Mouse (Mus musculus): ENCODE data around the gene Gjb5. TPM values are rescaled to one million over a fixed set of nuclear protein-coding genes. Genes with fewer than 3 reads are reported as not detected.

The Gjb5 gene
- 0.41 and 0.60 TPM in 2 replicates for polyA plus RNA-seq (2015; fragmentation: Nextera tagmentation; extraction: Ambion mirVana)

DNA sequence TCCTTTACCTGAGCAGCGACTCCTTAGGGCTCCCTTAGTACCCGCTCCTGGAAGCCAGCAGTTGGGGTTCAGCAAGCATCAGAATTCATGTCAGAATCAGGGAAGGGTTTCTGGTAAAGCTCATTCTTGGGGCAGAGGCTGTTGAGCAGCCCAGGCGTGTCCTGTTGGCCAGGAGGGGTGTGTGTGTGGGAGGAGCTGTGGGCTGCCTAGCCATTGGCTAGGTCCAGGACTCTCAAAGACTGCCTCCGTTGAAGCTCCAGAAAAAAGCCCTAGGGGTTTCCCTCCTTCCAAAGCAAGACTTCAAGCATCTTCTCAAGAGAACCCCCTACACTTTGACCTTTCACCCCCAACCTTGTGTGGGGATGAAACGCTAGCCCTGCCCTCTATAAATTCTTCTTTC is at the start of gene Gjb5:
Gjb5 (minus strand) TSS at position 164 of the 400 bp plus-strand sequence.
- Histone ChIP-seq H3K9me3 (replicated peaks; ENCODE audit: control insufficient read depth, low read length) (no peaks in the 10 kb centered on the region), H3K9ac (ENCODE audit: low read length) (no peak within 1 kb of the TSS), H3K27ac (ENCODE audit: low read length) (no peak within 1 kb of the TSS), H3K27me3 (ENCODE audit: control insufficient read depth, insufficient read depth, low read length) (no peaks in the 10 kb centered on the region), H3K4me3 (ENCODE audit: low read length) (no peak within 1 kb of the TSS), H3K36me3 (ENCODE audit: control insufficient read depth, insufficient read depth) (no peaks in the 10 kb centered on the region), H3K4me2 (ENCODE audit: low read depth, low read length) (no peak within 1 kb of the TSS), H3K4me1 (ENCODE audit: control insufficient read depth, insufficient read depth, low read length) (peaks cover 14% of the 10 kb centered on the region)
- no peak for ATAC-seq (replicated peaks; ENCODE audit: extremely low read depth, insufficient read depth, low FRiP score)
- 26% methylated on average over 5 of the region's 5 CpGs for WGBS

DNA sequence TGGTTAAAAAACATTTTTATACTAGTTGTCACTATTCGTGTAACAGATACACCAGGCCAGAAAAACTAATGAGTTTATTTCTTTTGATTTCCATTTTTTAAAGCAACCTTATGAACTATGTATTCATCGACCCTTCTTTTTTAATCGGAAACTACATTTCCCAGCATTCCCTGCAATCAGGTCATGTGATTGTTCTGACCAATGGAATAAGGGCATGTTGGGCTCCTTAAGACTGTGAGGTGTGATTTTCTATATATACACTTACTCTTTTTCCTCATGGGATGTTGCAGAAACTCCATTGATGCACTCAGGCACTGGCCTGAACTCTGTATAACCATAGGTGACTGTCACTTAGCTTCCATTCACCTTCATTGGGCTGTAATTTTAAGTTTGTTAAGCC is 44.6 kb upstream of the Gjb5 start:
- H3K4me3 ChIP-seq (ENCODE audit: low read length), result no peak overlapping the region
- no peak for ATAC-seq (replicated peaks; ENCODE audit: extremely low read depth, insufficient read depth, low FRiP score)
- H3K36me3 ChIP-seq (ENCODE audit: control insufficient read depth, insufficient read depth), result no peaks in the 10 kb centered on the region
- no peak overlapping the region for H3K9ac ChIP-seq (ENCODE audit: low read length)
- H3K27ac ChIP-seq (ENCODE audit: low read length), result no peak overlapping the region
- H3K4me2 ChIP-seq (ENCODE audit: low read depth, low read length), result no peak overlapping the region
- no peaks in the 10 kb centered on the region for H3K4me1 ChIP-seq (ENCODE audit: control insufficient read depth, insufficient read depth, low read length)
- WGBS, result 51% methylated on average over 3 of the region's 3 CpGs
- H3K9me3 ChIP-seq (replicated peaks; ENCODE audit: control insufficient read depth, low read length), result no peaks in the 10 kb centered on the region
- H3K27me3 ChIP-seq (ENCODE audit: control insufficient read depth, insufficient read depth, low read length), result no peaks in the 10 kb centered on the region

DNA sequence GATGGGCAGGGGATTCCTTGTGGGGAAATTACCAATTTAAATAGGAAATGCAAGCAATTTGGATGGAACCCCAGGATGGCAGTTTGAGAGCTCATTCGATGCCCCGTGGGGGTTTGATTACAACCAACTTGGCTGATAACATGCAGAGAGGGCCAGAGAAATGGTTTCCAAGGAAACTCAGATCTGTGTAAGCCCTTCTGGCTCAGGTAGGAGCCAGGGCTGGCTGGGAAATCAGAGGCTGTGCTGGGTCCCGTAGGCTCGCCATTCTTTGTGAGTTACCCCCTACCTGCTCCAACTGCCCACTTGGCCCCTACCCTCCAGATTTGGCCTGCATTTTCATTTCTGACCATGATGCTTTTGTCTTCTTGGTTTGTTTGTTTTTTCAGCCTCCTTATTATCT is 44.2 kb upstream of the Gjb5 start:
- no peak overlapping the region for H3K27ac ChIP-seq (ENCODE audit: low read length)
- no peak overlapping the region for H3K4me3 ChIP-seq (ENCODE audit: low read length)
- no peak for ATAC-seq (replicated peaks; ENCODE audit: extremely low read depth, insufficient read depth, low FRiP score)
- H3K9ac ChIP-seq (ENCODE audit: low read length), result no peak overlapping the region
- H3K4me2 ChIP-seq (ENCODE audit: low read depth, low read length), result no peak overlapping the region
- no peaks in the 10 kb centered on the region for H3K27me3 ChIP-seq (ENCODE audit: control insufficient read depth, insufficient read depth, low read length)
- WGBS, result 77% methylated on average over 4 of the region's 4 CpGs
- H3K9me3 ChIP-seq (replicated peaks; ENCODE audit: control insufficient read depth, low read length), result no peaks in the 10 kb centered on the region
- no peaks in the 10 kb centered on the region for H3K4me1 ChIP-seq (ENCODE audit: control insufficient read depth, insufficient read depth, low read length)
- no peaks in the 10 kb centered on the region for H3K36me3 ChIP-seq (ENCODE audit: control insufficient read depth, insufficient read depth)

DNA sequence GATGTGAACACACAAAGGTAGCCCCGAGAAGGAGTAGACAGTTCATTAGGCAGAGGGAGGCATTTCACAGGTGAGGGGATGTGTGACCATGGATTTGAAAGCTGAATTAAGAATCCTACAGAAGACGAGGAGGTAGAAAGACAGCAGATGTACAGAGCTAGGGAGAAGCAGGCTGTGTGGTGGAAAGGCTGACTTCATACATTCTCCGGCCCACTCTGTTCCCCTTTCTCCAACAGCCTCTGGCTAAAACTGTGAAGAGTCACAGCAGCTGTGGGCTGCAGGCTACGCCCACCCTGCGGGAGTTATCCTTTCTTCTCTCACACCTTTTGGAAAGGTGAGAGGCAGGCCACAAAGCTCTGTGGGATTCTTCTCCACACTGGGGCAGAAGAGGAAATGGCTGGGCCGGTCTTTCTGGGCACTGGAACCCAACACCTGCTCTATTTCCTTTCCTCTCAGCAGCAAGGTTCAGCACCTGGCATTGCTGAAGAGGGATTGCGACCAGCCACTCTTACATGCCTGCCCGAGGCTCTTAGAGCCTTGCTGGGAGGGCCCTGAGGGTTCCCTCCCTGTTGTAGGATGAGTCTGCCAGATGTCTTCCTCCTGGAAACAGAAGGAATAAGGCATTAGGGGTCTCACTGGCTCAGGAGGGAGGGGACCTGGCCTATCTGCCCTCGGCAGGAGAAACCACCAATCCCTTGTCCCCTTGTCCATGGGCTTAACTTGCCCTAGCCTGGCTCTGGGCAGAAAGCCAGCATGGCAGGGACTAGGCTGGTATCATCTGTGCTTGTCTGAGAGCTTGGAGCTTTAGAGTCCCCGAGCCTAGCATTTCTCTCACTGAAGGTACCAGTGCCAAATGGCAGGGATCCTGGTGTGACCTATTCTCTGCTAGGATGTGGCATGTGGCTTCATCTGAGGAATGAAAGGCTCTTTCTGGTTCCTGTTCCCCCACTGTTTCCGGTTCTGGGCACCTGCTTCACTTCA is 42.5 kb upstream of the Gjb5 start:
- H3K9ac ChIP-seq (ENCODE audit: low read length), result no peak overlapping the region
- no peak overlapping the region for H3K4me2 ChIP-seq (ENCODE audit: low read depth, low read length)
- no peak overlapping the region for H3K4me3 ChIP-seq (ENCODE audit: low read length)
- no peak overlapping the region for H3K27ac ChIP-seq (ENCODE audit: low read length)
- ATAC-seq (replicated peaks; ENCODE audit: extremely low read depth, insufficient read depth, low FRiP score), result no peak; the same call in 1 of the 2 replicates
- H3K4me1 ChIP-seq (ENCODE audit: control insufficient read depth, insufficient read depth, low read length), result no peaks in the 10 kb centered on the region
- no peaks in the 10 kb centered on the region for H3K36me3 ChIP-seq (ENCODE audit: control insufficient read depth, insufficient read depth)
- WGBS, result 37% methylated on average over 11 of the region's 11 CpGs
- H3K27me3 ChIP-seq (ENCODE audit: control insufficient read depth, insufficient read depth, low read length), result no peaks in the 10 kb centered on the region
- no peaks in the 10 kb centered on the region for H3K9me3 ChIP-seq (replicated peaks; ENCODE audit: control insufficient read depth, low read length)

DNA sequence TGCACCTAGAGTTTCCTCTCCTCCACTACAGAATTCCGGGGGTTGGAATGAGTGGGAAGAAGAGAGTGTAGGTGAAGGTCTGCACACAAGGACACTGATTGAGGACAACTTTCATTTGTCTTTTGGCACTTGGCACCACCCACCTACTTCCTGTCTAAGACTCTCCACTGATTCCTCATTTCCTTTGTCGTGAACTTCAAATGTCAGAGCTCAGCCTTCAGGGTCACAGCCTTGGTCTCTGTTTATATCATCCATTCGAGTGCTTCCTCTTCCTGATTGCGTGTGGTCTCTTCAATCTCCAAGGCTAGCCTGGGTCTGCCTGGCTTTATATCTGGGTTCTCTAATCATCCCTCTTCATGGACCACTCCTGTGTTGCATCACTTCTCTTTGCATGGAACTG is 37.6 kb upstream of the Gjb5 start:
- no peak overlapping the region for H3K4me3 ChIP-seq (ENCODE audit: low read length)
- peaks cover 5% of the 10 kb centered on the region; the same call in 1 of the 2 replicates for H3K9me3 ChIP-seq (replicated peaks; ENCODE audit: control insufficient read depth, low read length)
- H3K36me3 ChIP-seq (ENCODE audit: control insufficient read depth, insufficient read depth), result no peaks in the 10 kb centered on the region; the same call in 1 of the 2 replicates
- no peaks in the 10 kb centered on the region for H3K4me1 ChIP-seq (ENCODE audit: control insufficient read depth, insufficient read depth, low read length)
- H3K9ac ChIP-seq (ENCODE audit: low read length), result no peak overlapping the region
- H3K4me2 ChIP-seq (ENCODE audit: low read depth, low read length), result no peak overlapping the region
- no peak overlapping the region for H3K27ac ChIP-seq (ENCODE audit: low read length)
- WGBS, result 51% methylated on average over 4 of the region's 4 CpGs
- no peak for ATAC-seq (replicated peaks; ENCODE audit: extremely low read depth, insufficient read depth, low FRiP score)
- H3K27me3 ChIP-seq (ENCODE audit: control insufficient read depth, insufficient read depth, low read length), result no peaks in the 10 kb centered on the region

DNA sequence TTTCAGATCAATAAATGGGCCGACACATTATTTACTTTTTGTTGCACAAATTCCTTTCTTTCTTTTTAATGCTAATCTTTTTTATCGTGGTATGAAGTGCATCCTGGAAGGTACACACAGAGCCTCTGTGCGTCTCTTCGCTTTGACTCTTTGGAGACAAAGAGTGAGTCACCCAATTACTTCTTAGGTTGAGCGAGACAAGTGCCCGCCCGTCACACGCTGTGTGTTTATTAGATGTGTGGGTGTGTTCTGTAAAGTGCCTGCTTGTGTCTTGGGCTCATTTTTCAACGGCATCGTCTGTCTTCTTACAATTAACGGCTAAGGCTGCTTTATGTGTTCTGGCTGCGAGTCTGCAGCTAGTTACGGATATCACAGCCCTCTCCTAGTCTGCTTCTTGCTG is 31.7 kb upstream of the Gjb5 start:
- Histone ChIP-seq H3K9me3 (replicated peaks; ENCODE audit: control insufficient read depth, low read length) (peaks cover 5% of the 10 kb centered on the region; the same call in 1 of the 2 replicates), H3K4me2 (ENCODE audit: low read depth, low read length) (no peak overlapping the region), H3K9ac (ENCODE audit: low read length) (no peak overlapping the region), H3K4me1 (ENCODE audit: control insufficient read depth, insufficient read depth, low read length) (no peaks in the 10 kb centered on the region), H3K4me3 (ENCODE audit: low read length) (no peak overlapping the region), H3K27me3 (ENCODE audit: control insufficient read depth, insufficient read depth, low read length) (no peaks in the 10 kb centered on the region), H3K36me3 (ENCODE audit: control insufficient read depth, insufficient read depth) (no peaks in the 10 kb centered on the region; the same call in 1 of the 2 replicates), H3K27ac (ENCODE audit: low read length) (no peak overlapping the region)
- no peak for ATAC-seq (replicated peaks; ENCODE audit: extremely low read depth, insufficient read depth, low FRiP score)
- 63% methylated on average over 13 of the region's 13 CpGs for WGBS

DNA sequence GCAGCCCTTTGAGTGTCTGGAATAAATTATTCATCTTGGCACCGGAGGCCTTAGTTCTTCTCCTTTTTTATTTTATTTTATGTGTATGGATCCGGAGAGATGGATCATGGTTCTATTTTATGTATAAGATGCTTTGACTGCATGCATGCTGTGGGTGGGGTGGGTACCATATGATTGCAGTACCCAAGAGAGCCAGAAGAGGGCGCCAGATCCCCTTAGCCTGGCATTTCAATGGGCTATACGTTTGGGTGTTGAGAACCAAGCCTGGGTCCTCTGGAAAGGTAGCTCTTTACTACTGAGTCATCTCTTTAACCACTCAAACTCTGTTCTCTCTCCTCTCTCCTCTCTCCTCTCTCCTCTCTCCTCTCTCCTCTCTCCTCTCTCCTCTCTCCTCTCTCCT is 19.4 kb upstream of the Gjb5 start:
- H3K4me3 ChIP-seq (ENCODE audit: low read length), result no peak overlapping the region
- H3K27ac ChIP-seq (ENCODE audit: low read length), result no peak overlapping the region
- no peak overlapping the region for H3K4me2 ChIP-seq (ENCODE audit: low read depth, low read length)
- WGBS, result 22% methylated on average over 4 of the region's 4 CpGs
- H3K9me3 ChIP-seq (replicated peaks; ENCODE audit: control insufficient read depth, low read length), result no peaks in the 10 kb centered on the region
- peaks cover 10% of the 10 kb centered on the region for H3K4me1 ChIP-seq (ENCODE audit: control insufficient read depth, insufficient read depth, low read length)
- no peaks in the 10 kb centered on the region for H3K36me3 ChIP-seq (ENCODE audit: control insufficient read depth, insufficient read depth)
- H3K9ac ChIP-seq (ENCODE audit: low read length), result no peak overlapping the region
- H3K27me3 ChIP-seq (ENCODE audit: control insufficient read depth, insufficient read depth, low read length), result no peaks in the 10 kb centered on the region
- ATAC-seq (replicated peaks; ENCODE audit: extremely low read depth, insufficient read depth, low FRiP score), result no peak

DNA sequence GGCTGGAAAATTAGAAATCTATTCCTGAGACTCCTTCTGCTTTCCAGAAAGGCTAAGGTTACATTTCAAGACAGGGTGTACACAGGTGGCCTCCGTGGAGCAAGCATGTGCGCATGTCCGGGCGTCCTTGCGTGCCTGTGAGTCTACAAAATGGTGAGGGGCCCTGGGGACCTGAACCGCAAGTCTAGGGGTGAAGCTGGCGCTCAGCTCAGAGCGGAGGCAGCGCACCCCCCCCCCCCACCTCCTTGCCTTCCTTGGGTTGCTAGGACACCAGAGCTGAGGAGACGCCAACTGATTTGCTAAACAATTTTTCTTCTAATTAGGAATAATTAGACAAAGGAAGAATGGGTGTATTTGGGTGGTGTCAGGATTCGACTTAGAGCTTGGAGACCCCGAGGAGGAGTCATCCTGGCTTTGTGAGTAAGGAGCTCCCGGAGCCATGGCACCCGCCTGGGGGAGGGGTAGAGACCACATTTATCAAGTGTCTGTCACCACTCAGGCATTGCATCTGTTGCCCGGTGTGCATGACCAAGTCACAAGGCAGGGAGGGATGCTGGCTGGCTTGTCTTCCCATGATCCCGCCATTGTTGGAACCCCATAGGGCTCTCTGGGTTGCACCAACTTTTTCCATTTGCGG is 17.7 kb upstream of the Gjb5 start:
- WGBS, result 78% methylated on average over 17 of the region's 17 CpGs
- no peaks in the 10 kb centered on the region for H3K36me3 ChIP-seq (ENCODE audit: control insufficient read depth, insufficient read depth)
- H3K9ac ChIP-seq (ENCODE audit: low read length), result no peak overlapping the region
- no peak for ATAC-seq (replicated peaks; ENCODE audit: extremely low read depth, insufficient read depth, low FRiP score)
- H3K4me1 ChIP-seq (ENCODE audit: control insufficient read depth, insufficient read depth, low read length), result peaks cover 16% of the 10 kb centered on the region
- no peaks in the 10 kb centered on the region for H3K27me3 ChIP-seq (ENCODE audit: control insufficient read depth, insufficient read depth, low read length)
- H3K27ac ChIP-seq (ENCODE audit: low read length), result no peak overlapping the region
- H3K9me3 ChIP-seq (replicated peaks; ENCODE audit: control insufficient read depth, low read length), result no peaks in the 10 kb centered on the region
- H3K4me3 ChIP-seq (ENCODE audit: low read length), result no peak overlapping the region
- H3K4me2 ChIP-seq (ENCODE audit: low read depth, low read length), result no peak overlapping the region

DNA sequence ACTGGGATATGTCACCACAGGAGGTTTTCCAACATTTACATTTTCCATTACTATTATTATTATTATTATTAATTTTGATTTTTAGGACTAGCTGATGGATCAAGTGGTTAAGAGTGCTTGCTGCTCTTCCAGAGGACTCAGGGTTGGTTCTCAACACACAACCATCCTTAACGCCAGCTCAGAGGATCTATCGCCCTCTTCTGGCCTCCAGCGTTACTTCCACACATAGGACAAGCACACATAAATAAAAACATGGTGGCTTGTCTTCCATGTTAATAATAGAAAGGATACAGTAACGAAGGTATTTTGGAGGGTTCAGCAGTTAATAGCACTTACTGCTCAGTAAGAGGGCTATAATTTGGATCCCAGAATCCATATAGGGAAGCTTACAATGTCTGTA is 16.7 kb upstream of the Gjb5 start:
- ATAC-seq (replicated peaks; ENCODE audit: extremely low read depth, insufficient read depth, low FRiP score), result no peak
- H3K36me3 ChIP-seq (ENCODE audit: control insufficient read depth, insufficient read depth), result no peaks in the 10 kb centered on the region
- H3K9me3 ChIP-seq (replicated peaks; ENCODE audit: control insufficient read depth, low read length), result no peaks in the 10 kb centered on the region
- no peak overlapping the region for H3K27ac ChIP-seq (ENCODE audit: low read length)
- H3K4me2 ChIP-seq (ENCODE audit: low read depth, low read length), result no peak overlapping the region
- H3K4me1 ChIP-seq (ENCODE audit: control insufficient read depth, insufficient read depth, low read length), result peaks cover 16% of the 10 kb centered on the region
- no peak overlapping the region for H3K4me3 ChIP-seq (ENCODE audit: low read length)
- no peak overlapping the region for H3K9ac ChIP-seq (ENCODE audit: low read length)
- WGBS, result 82% methylated on average over 4 of the region's 4 CpGs
- no peaks in the 10 kb centered on the region for H3K27me3 ChIP-seq (ENCODE audit: control insufficient read depth, insufficient read depth, low read length)

All from heart, embryonic 16.5 days (tissue).